ENCODE assay signal across 13 mouse cellular contexts in genomic region chr13:54748721-54749060, GRCm38 (mm10). TPM values are rescaled to one million over a fixed set of nuclear protein-coding genes. Genes with fewer than 3 reads are reported as not detected.
DNase-seq lines count a peak whose midpoint lies in the region; ATAC-seq and TF ChIP-seq lines count a peak whose summit lies in the region.
"Had no signal": no experiment of that assay in that cellular context is flagged by ENCODE, and none has a peak within 500 bp of the region (broad histone marks: within the 10 kb centered on the region; RNA-seq: fewer than 3 reads in every experiment).

No protein-coding gene starts in this region.

- H3K27me3 ChIP-seq in embryonic facial prominence, embryonic 14.5 days (replicated peaks; ENCODE audit: control insufficient read depth, insufficient read depth, low read length): peaks cover 33% of the 10 kb centered on the region
- no peaks in the 10 kb centered on the region for H3K27me3 ChIP-seq in hindbrain, embryonic 15.5 days
- H3K27me3 ChIP-seq in neural tube, embryonic 12.5 days (replicated peaks): peaks cover 41% of the 10 kb centered on the region

- H3K9me3 ChIP-seq in embryonic facial prominence, embryonic 14.5 days (ENCODE audit: control insufficient read depth, low read length): no peaks in the 10 kb centered on the region
- no peaks in the 10 kb centered on the region for H3K9me3 ChIP-seq in hindbrain, embryonic 15.5 days
- no peaks in the 10 kb centered on the region for H3K9me3 ChIP-seq in neural tube, embryonic 12.5 days

- WGBS in embryonic facial prominence, embryonic 14.5 days: 44% methylated on average over 10 of the region's 10 CpGs
- WGBS in hindbrain, embryonic 15.5 days: 22% methylated on average over 10 of the region's 10 CpGs
- WGBS in neural tube, embryonic 12.5 days: 46% methylated on average over 10 of the region's 10 CpGs

- H3K4me3 ChIP-seq in layer of hippocampus, adult 2 months: peak overlapping the region; percentile 67
- peak overlapping the region; percentile 54 for H3K4me3 ChIP-seq in embryonic facial prominence, embryonic 14.5 days (ENCODE audit: low read depth, low read length)
- peak overlapping the region; percentile 63 for H3K4me3 ChIP-seq in hindbrain, embryonic 15.5 days
- H3K4me3 ChIP-seq in neural tube, embryonic 12.5 days: peak overlapping the region; percentile 72

- no peak for DNase-seq in layer of hippocampus, adult 2 months (ENCODE audit: low spot score in 2 of 2)
- no peak for DNase-seq in layer of hippocampus, adult 11-12 months (ENCODE audit: low spot score)
- DNase-seq in embryonic facial prominence, embryonic 14.5 days (ENCODE audit: low spot score): no peak
- no peak for DNase-seq in ovary, postnatal 36 days (ENCODE audit: low spot score)
- DNase-seq in gastrocnemius, postnatal 10 days: no peak
- no peak for DNase-seq in adrenal gland, postnatal 14 days
- DNase-seq: adrenal gland, adult 8-10 months; thymus, postnatal 36 days had no signal

- H3K4me2 ChIP-seq in embryonic facial prominence, embryonic 14.5 days (ENCODE audit: low read depth, low read length): peak overlapping the region; percentile 92
- H3K4me2 ChIP-seq in hindbrain, embryonic 15.5 days: peak overlapping the region; percentile 84
- peak overlapping the region; percentile 77 for H3K4me2 ChIP-seq in neural tube, embryonic 12.5 days (replicated peaks)

- H3K36me3 ChIP-seq in embryonic facial prominence, embryonic 14.5 days (ENCODE audit: control insufficient read depth, insufficient read depth, low read length): no peaks in the 10 kb centered on the region
- peaks cover 3% of the 10 kb centered on the region; the same call in 1 of the 2 replicates for H3K36me3 ChIP-seq in hindbrain, embryonic 15.5 days
- H3K36me3 ChIP-seq in neural tube, embryonic 12.5 days: no peaks in the 10 kb centered on the region

- TF ChIP-seq CTCF in layer of hippocampus, adult 2 months (conservative IDR thresholded peaks at IDR 0.05): no peak

- peak overlapping the region; percentile 85 for H3K27ac ChIP-seq in layer of hippocampus, adult 2 months
- no peak overlapping the region for H3K27ac ChIP-seq in embryonic facial prominence, embryonic 14.5 days (replicated peaks; ENCODE audit: low read depth, low read length)
- H3K27ac ChIP-seq in hindbrain, embryonic 15.5 days (replicated peaks): peak overlapping the region; percentile 95
- no peak overlapping the region for H3K27ac ChIP-seq in neural tube, embryonic 12.5 days

- no peak for ATAC-seq in embryonic facial prominence, embryonic 14.5 days (ENCODE audit: low read depth)
- peak; percentile 36; the same call in 1 of the 2 replicates for ATAC-seq in hindbrain, embryonic 15.5 days (ENCODE audit: low FRiP score, low read depth)
- peak; percentile 58 for ATAC-seq in neural tube, embryonic 12.5 days (ENCODE audit: low FRiP score, low read depth)

- peaks cover 10% of the 10 kb centered on the region for H3K4me1 ChIP-seq in embryonic facial prominence, embryonic 14.5 days (ENCODE audit: control insufficient read depth, insufficient read depth, low read length)
- peaks cover 60% of the 10 kb centered on the region for H3K4me1 ChIP-seq in hindbrain, embryonic 15.5 days (replicated peaks)
- H3K4me1 ChIP-seq in neural tube, embryonic 12.5 days: peaks cover 31% of the 10 kb centered on the region

- H3K9ac ChIP-seq in embryonic facial prominence, embryonic 14.5 days (ENCODE audit: low read depth, low read length): no peak overlapping the region
- peak overlapping the region; percentile 70 for H3K9ac ChIP-seq in hindbrain, embryonic 15.5 days
- peak overlapping the region; percentile 80 for H3K9ac ChIP-seq in neural tube, embryonic 12.5 days

RNA-seq across cellular contexts. Expression of gene Gprin1, which starts 1.0 kb away (rescaled TPM):
- total RNA-seq in layer of hippocampus, adult 2 months (2021): 100 to 1,000 TPM; 146 to 150 TPM
- 1.4 TPM in 2 replicates for polyA plus RNA-seq in embryonic facial prominence, embryonic 14.5 days (2014; fragmentation: Nextera tagmentation; extraction: Ambion mirVana)
- 24.8 and 33.9 TPM in 2 replicates for polyA plus RNA-seq in hindbrain, embryonic 15.5 days (2015; fragmentation: Nextera tagmentation; extraction: Ambion mirVana)
- 29.5 and 37.6 TPM in 2 replicates for polyA plus RNA-seq in neural tube, embryonic 12.5 days (2016; fragmentation: Nextera tagmentation; extraction: Ambion mirVana)
- total RNA-seq in gastrocnemius, postnatal 10 days (2021): under 1 TPM; 0.47 to 0.63 TPM
- 3.5 and 5.1 TPM in 2 replicates for total RNA-seq in adrenal gland, postnatal 14 days (2021)
- total RNA-seq: heart, postnatal 25 days had no signal

RNA-seq across cellular contexts. Expression of gene Sncb, which starts 17.7 kb away (rescaled TPM):
- total RNA-seq in layer of hippocampus, adult 2 months (2021): 100 to 1,000 TPM; 655 to 657 TPM
- 0.90 and 1.3 TPM in 2 replicates for polyA plus RNA-seq in embryonic facial prominence, embryonic 14.5 days (2014; fragmentation: Nextera tagmentation; extraction: Ambion mirVana)
- 77.2 and 95.2 TPM in 2 replicates for polyA plus RNA-seq in hindbrain, embryonic 15.5 days (2015; fragmentation: Nextera tagmentation; extraction: Ambion mirVana)
- 3.6 and 4.2 TPM in 2 replicates for polyA plus RNA-seq in neural tube, embryonic 12.5 days (2016; fragmentation: Nextera tagmentation; extraction: Ambion mirVana)
- 1 to 10 TPM in 1 of 2 experiments, under 1 TPM in 1; 0.40 to 1.1 TPM for total RNA-seq in gastrocnemius, postnatal 10 days (2021)
- total RNA-seq in adrenal gland, postnatal 14 days (2021): 0.96 and 2.5 TPM in 2 replicates
- total RNA-seq: ES-E14; heart, postnatal 25 days had no signal

RNA-seq across cellular contexts. Expression of gene Eif4e1b, which starts 35.1 kb away (rescaled TPM):
- not detected for total RNA-seq in layer of hippocampus, adult 2 months (2021)
- not detected in 2 replicates for polyA plus RNA-seq in embryonic facial prominence, embryonic 14.5 days (2014; fragmentation: Nextera tagmentation; extraction: Ambion mirVana)
- not detected in 2 replicates for polyA plus RNA-seq in hindbrain, embryonic 15.5 days (2015; fragmentation: Nextera tagmentation; extraction: Ambion mirVana)
- polyA plus RNA-seq in neural tube, embryonic 12.5 days (2016; fragmentation: Nextera tagmentation; extraction: Ambion mirVana): not detected in 2 replicates
- not detected for total RNA-seq in gastrocnemius, postnatal 10 days (2021)
- not detected in 2 replicates for total RNA-seq in adrenal gland, postnatal 14 days (2021)
- total RNA-seq: adrenal gland, adult 8-10 months; heart, postnatal 25 days; layer of hippocampus, postnatal 10 days had no signal

RNA-seq across cellular contexts. Expression of gene Tspan17, which starts 40.5 kb away (rescaled TPM):
- total RNA-seq in layer of hippocampus, adult 2 months (2021): 10 to 100 TPM; 96.7 to 97.7 TPM
- polyA plus RNA-seq in embryonic facial prominence, embryonic 14.5 days (2014; fragmentation: Nextera tagmentation; extraction: Ambion mirVana): 8.9 and 13.0 TPM in 2 replicates
- 95.7 and 98.3 TPM in 2 replicates for polyA plus RNA-seq in hindbrain, embryonic 15.5 days (2015; fragmentation: Nextera tagmentation; extraction: Ambion mirVana)
- polyA plus RNA-seq in neural tube, embryonic 12.5 days (2016; fragmentation: Nextera tagmentation; extraction: Ambion mirVana): 53.3 and 59.0 TPM in 2 replicates
- total RNA-seq in gastrocnemius, postnatal 10 days (2021): 10 to 100 TPM; 23.0 to 26.8 TPM
- 24.8 and 29.5 TPM in 2 replicates for total RNA-seq in adrenal gland, postnatal 14 days (2021)

RNA-seq across cellular contexts. Expression of gene Cdhr2, which starts 47.4 kb away (rescaled TPM):
- under 1 TPM; 0.33 to 0.44 TPM for total RNA-seq in layer of hippocampus, adult 2 months (2021)
- 0.04 TPM in 1 of 2 replicates, not detected in the other for polyA plus RNA-seq in embryonic facial prominence, embryonic 14.5 days (2014; fragmentation: Nextera tagmentation; extraction: Ambion mirVana)
- 0.17 and 0.26 TPM in 2 replicates for polyA plus RNA-seq in hindbrain, embryonic 15.5 days (2015; fragmentation: Nextera tagmentation; extraction: Ambion mirVana)
- polyA plus RNA-seq in neural tube, embryonic 12.5 days (2016; fragmentation: Nextera tagmentation; extraction: Ambion mirVana): 0.09 and 0.15 TPM in 2 replicates
- total RNA-seq in gastrocnemius, postnatal 10 days (2021): under 1 TPM in 1 of 2 experiments, not detected in 1; 0.07 TPM
- total RNA-seq in adrenal gland, postnatal 14 days (2021): 0.22 TPM in 1 of 2 replicates, not detected in the other
- total RNA-seq: adrenal gland, adult 8-10 months; heart, postnatal 25 days had no signal

Comparison
In these comparisons a context has a peak if more than half of its experiments do, and no peak if none do; other contexts are left out.
1. H3K27ac ChIP-seq: peak in layer of hippocampus, adult 2 months (single experiment) and hindbrain, embryonic 15.5 days (single experiment); none in embryonic facial prominence, embryonic 14.5 days (single experiment) and neural tube, embryonic 12.5 days (single experiment).
2. RNA of gene Gprin1, which starts 1.0 kb away (total RNA-seq): 146 to 150 TPM in layer of hippocampus, adult 2 months; 3.5 to 5.1 TPM in adrenal gland, postnatal 14 days and 0.47 to 0.63 TPM in gastrocnemius, postnatal 10 days; every median in the first group is over 10 times any median in the second.
3. RNA of gene Sncb, which starts 17.7 kb away (total RNA-seq): 655 to 657 TPM in layer of hippocampus, adult 2 months; 0.40 to 1.1 TPM in gastrocnemius, postnatal 10 days and 0.96 to 2.5 TPM in adrenal gland, postnatal 14 days; every median in the first group is over 100 times any median in the second.
4. Peak in every context shown above with its lines, with median percentiles within 50 percentile points of each other: H3K4me3 ChIP-seq and H3K4me2 ChIP-seq.